17 mouse cellular contexts compared by ENCODE assay signal in the genomic region with DNA sequence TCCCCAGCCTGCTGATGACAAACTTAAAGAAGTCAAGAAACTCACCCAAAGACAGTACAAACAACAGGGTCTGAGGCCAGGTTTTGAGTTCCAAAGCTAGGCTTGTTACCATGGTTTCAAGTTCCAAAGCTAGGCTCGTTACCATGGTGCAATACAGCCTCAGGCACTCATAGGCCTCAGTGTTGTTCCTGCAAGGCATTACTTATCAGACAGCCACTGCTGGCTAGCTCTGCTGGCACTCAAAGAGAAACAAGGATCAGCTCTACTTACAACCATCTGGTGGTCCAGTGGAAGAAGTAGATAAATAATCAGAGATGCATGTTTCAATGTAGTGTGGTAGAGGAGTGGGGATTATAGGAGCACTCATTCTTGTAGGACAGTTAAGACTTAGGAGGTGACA.
DNase-seq lines count a peak whose midpoint lies in the region; ATAC-seq and TF ChIP-seq lines count a peak whose summit lies in the region.
"Had no signal": no experiment of that assay in that cellular context is flagged by ENCODE, and none has a peak within 500 bp of the region (broad histone marks: within the 10 kb centered on the region; RNA-seq: fewer than 3 reads in every experiment).

No protein-coding gene starts in this region.

- intact Hi-C loops in left cerebral cortex, adult 2 months (cut with DNase I): no loop called here
- intact Hi-C loops in left cerebral cortex, postnatal 25 days (cut with DNase I): no loop called here

- 22% methylated on average over 1 of the region's 1 CpGs for WGBS in embryonic facial prominence, embryonic 10.5 days
- 46% methylated on average over 1 of the region's 1 CpGs for WGBS in liver, postnatal 0 days (ENCODE audit: insufficient replicate concordance)

- H3K4me3 ChIP-seq in embryonic facial prominence, embryonic 10.5 days: no peak overlapping the region
- no peak overlapping the region for H3K4me3 ChIP-seq in liver, postnatal 0 days (ENCODE audit: low read depth, low read length)
- no peak overlapping the region for H3K4me3 ChIP-seq in left cerebral cortex, adult 2 months
- H3K4me3 ChIP-seq: heart, embryonic 10.5 days; kidney, embryonic 15.5 days; limb, embryonic 15.5 days had no signal

- no peak for TF ChIP-seq POLR2A in brain, embryonic 14.5 days (IDR thresholded peaks at IDR 0.05; ENCODE audit: borderline replicate concordance, extremely low read depth, insufficient read depth, insufficient read length, poor library complexity, severe bottlenecking)

- peak; percentile 58; the same call in 1 of the 2 replicates for ATAC-seq in liver, postnatal 0 days

- no peak for TF ChIP-seq EP300 in liver, postnatal 0 days (IDR thresholded peaks at IDR 0.05; ENCODE audit: low read depth)

- H3K9ac ChIP-seq in liver, postnatal 0 days (replicated peaks): no peak overlapping the region
- H3K9ac ChIP-seq: kidney, embryonic 15.5 days; limb, embryonic 15.5 days had no signal

- H3K9me3 ChIP-seq in embryonic facial prominence, embryonic 10.5 days: no peaks in the 10 kb centered on the region
- H3K9me3 ChIP-seq in liver, postnatal 0 days (ENCODE audit: low read length): no peaks in the 10 kb centered on the region
- H3K9me3 ChIP-seq: heart, embryonic 10.5 days; kidney, embryonic 15.5 days; limb, embryonic 15.5 days had no signal

- no peak overlapping the region for H3K27ac ChIP-seq in embryonic facial prominence, embryonic 10.5 days (replicated peaks)
- H3K27ac ChIP-seq in liver, postnatal 0 days (ENCODE audit: low read depth): no peak overlapping the region
- H3K27ac ChIP-seq in left cerebral cortex, adult 2 months: no peak overlapping the region
- H3K27ac ChIP-seq: heart, embryonic 10.5 days; kidney, embryonic 15.5 days; limb, embryonic 15.5 days; macrophage had no signal

- no peak overlapping the region for H3K4me2 ChIP-seq in liver, postnatal 0 days (ENCODE audit: low read depth, low read length)
- H3K4me2 ChIP-seq: kidney, embryonic 15.5 days; limb, embryonic 15.5 days had no signal

- peak; percentile 4 for DNase-seq in lung, postnatal 36 days
- no peak for DNase-seq in lung, postnatal 14 days
- DNase-seq in brain, embryonic 14.5 days (ENCODE audit: low read depth): peak; percentile 28
- peak; percentile 10 for DNase-seq in embryonic facial prominence, embryonic 10.5 days (ENCODE audit: low spot score)
- DNase-seq in liver, postnatal 0 days: no peak
- no peak for DNase-seq in left cerebral cortex, adult 2 months (ENCODE audit: extremely low spot score in 1 of 2, low spot score in 2 of 2)
- DNase-seq in left cerebral cortex, postnatal 25 days (ENCODE audit: low spot score in 2 of 2): no peak
- DNase-seq: cerebellum, adult 11-12 months; gastrocnemius, postnatal 10 days; right cerebral cortex, adult 18-20 months; spleen, adult 18-20 months; thymus, postnatal 25 days had no signal

- peaks cover 94% of the 10 kb centered on the region for H3K27me3 ChIP-seq in embryonic facial prominence, embryonic 10.5 days (replicated peaks; ENCODE audit: low read depth, poor library complexity, severe bottlenecking)
- H3K27me3 ChIP-seq in liver, postnatal 0 days (ENCODE audit: insufficient read depth, low read length): peaks cover 5% of the 10 kb centered on the region; the same call in 1 of the 2 replicates
- H3K27me3 ChIP-seq: CH12.LX had no signal

- peaks cover 4% of the 10 kb centered on the region; the same call in 1 of the 2 replicates for H3K4me1 ChIP-seq in embryonic facial prominence, embryonic 10.5 days
- H3K4me1 ChIP-seq in liver, postnatal 0 days (ENCODE audit: insufficient read depth): no peaks in the 10 kb centered on the region
- H3K4me1 ChIP-seq: heart, embryonic 10.5 days; kidney, embryonic 15.5 days; limb, embryonic 15.5 days had no signal

- H3K36me3 ChIP-seq in embryonic facial prominence, embryonic 10.5 days (replicated peaks): no peaks in the 10 kb centered on the region
- no peaks in the 10 kb centered on the region for H3K36me3 ChIP-seq in liver, postnatal 0 days (replicated peaks; ENCODE audit: insufficient read depth, low read length)
- H3K36me3 ChIP-seq: heart, embryonic 10.5 days; kidney, embryonic 15.5 days; limb, embryonic 15.5 days had no signal

- TF ChIP-seq CTCF in brain, embryonic 14.5 days (IDR thresholded peaks at IDR 0.05; ENCODE audit: borderline replicate concordance, extremely low read depth, insufficient read depth, insufficient read length): no peak
- TF ChIP-seq CTCF in liver, postnatal 0 days (IDR thresholded peaks at IDR 0.05; ENCODE audit: low read depth): no peak
- TF ChIP-seq CTCF in left cerebral cortex, adult 2 months (IDR thresholded peaks at IDR 0.05): no peak

Comparison
In these comparisons a context has a peak if more than half of its experiments do, and no peak if none do; other contexts are left out.
1. DNase-seq: peak in lung, postnatal 36 days (single experiment), brain, embryonic 14.5 days (single experiment) and embryonic facial prominence, embryonic 10.5 days (single experiment); none in lung, postnatal 14 days (single experiment), liver, postnatal 0 days (single experiment), left cerebral cortex, adult 2 months (0 of 2) and left cerebral cortex, postnatal 25 days (0 of 2).